Mouse (Mus musculus) lung, adult 18-20 months (tissue): ENCODE results near the gene Shisa5.

Source experiments
- DNase-seq, 2 experiments: peaks; one replicate each; pipeline ENCODE4 v3.0.0; 2022; ENCODE audit warnings: mixed read lengths in 2 of 2

Shisa5 gene

GRCm38 (mm10) chr9:109055271-109056030 is 17.1 kb downstream of the Shisa5 start:
- DNase-seq, result no peak

GRCm38 (mm10) chr9:109056081-109056690 is 17.8 kb downstream of the Shisa5 start:
- no peak for DNase-seq

- DNase-seq, result no peak
Observed at GRCm38 (mm10) chr9:109056916-109057315, 18.6 kb downstream of the Shisa5 start.

- DNase-seq, result peak in 1 of 2 experiments; percentile 22
Observed at GRCm38 (mm10) chr9:109057543-109057942, 19.2 kb downstream of the Shisa5 start.

GRCm38 (mm10) chr9:109058006-109058765 is 19.8 kb downstream of the Shisa5 start:
- peak in 1 of 2 experiments; percentile 9 for DNase-seq

GRCm38 (mm10) chr9:109059136-109059903 is 21.0 kb downstream of the Shisa5 start, which contains the start of gene Trex1:
Gene Trex1 (minus strand): TSS chr9:109059734.
- peak; percentile 93 to 94 for DNase-seq

- DNase-seq, result no peak
Observed at GRCm38 (mm10) chr9:109060184-109060897, 22.0 kb downstream of the Shisa5 start.

GRCm38 (mm10) chr9:109060898-109061295 is 22.5 kb downstream of the Shisa5 start:
- no peak for DNase-seq

- no peak for DNase-seq
Observed at GRCm38 (mm10) chr9:109068095-109068735, 29.9 kb downstream of the Shisa5 start.

- DNase-seq, result peak; percentile 89 to 92
Observed at GRCm38 (mm10) chr9:109073661-109074573, 35.6 kb downstream of the Shisa5 start, which contains the start of gene Atrip. Gene Atrip (minus strand): TSS chr9:109074124.

GRCm38 (mm10) chr9:109080516-109080915 is 42.2 kb downstream of the Shisa5 start:
- no peak for DNase-seq

- no peak for DNase-seq
Observed at GRCm38 (mm10) chr9:109081749-109082123, 43.4 kb downstream of the Shisa5 start.

GRCm38 (mm10) chr9:109082124-109082800 is 43.9 kb downstream of the Shisa5 start, which contains the start of the genes Ccdc51 and Tma7:
Gene Ccdc51 (plus strand): TSS chr9:109082493.
Gene Tma7 (minus strand): TSS chr9:109082587.
- DNase-seq, result peak; percentile 88 to 91

- peak in 1 of 2 experiments; percentile 2 for DNase-seq
Observed at GRCm38 (mm10) chr9:109084922-109085321, 46.6 kb downstream of the Shisa5 start.

- DNase-seq, result peak in 1 of 2 experiments; percentile 48
Observed at GRCm38 (mm10) chr9:109087987-109088386, 49.6 kb downstream of the Shisa5 start.

- peak; percentile 60 to 77 for DNase-seq
Observed at GRCm38 (mm10) chr9:109090446-109090845, 52.1 kb downstream of the Shisa5 start.

- DNase-seq, result no peak
Observed at GRCm38 (mm10) chr9:109091802-109092201, 53.4 kb downstream of the Shisa5 start.

- no peak for DNase-seq
Observed at GRCm38 (mm10) chr9:109092799-109093198, 54.4 kb downstream of the Shisa5 start.

GRCm38 (mm10) chr9:109093786-109094552 is 55.6 kb downstream of the Shisa5 start:
- peak; percentile 78 to 86 for DNase-seq
